12 mouse cellular contexts compared by ENCODE assay signal in the genomic region with DNA sequence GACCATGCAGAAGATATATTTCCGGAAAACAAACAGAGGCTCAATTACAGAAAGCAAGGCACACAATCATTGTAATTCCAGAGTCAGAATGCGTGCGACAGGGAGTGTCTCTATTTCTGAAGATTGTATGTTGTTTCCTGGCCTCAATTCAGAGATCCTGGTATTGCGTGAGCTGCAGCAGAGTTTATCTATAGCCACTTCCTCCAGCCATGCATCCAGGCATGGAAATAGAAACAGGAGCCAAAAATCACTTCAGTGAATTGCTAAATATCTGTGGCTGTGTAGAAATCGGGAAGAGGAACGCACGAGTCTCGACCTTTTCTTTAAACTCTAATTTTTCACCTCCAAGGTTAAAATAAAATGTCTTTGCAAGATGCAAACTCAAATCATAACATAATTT.
"Had no signal": no experiment of that assay in that cellular context is flagged by ENCODE, and none has a peak within 500 bp of the region (broad histone marks: within the 10 kb centered on the region; RNA-seq: fewer than 3 reads in every experiment).

No protein-coding gene starts in this region.

- H3K27me3 ChIP-seq: liver, embryonic 12.5 days; neural tube, embryonic 15.5 days had no signal

- H3K4me3 ChIP-seq: left cerebral cortex, adult 2 months; limb, embryonic 10.5 days; liver, embryonic 12.5 days; myocyte; neural tube, embryonic 15.5 days had no signal

- H3K9me3 ChIP-seq: limb, embryonic 10.5 days; liver, embryonic 12.5 days; neural tube, embryonic 15.5 days had no signal

- H3K36me3 ChIP-seq: limb, embryonic 10.5 days; liver, embryonic 12.5 days; neural tube, embryonic 15.5 days had no signal

- H3K4me1 ChIP-seq: limb, embryonic 10.5 days had no signal

- ATAC-seq: liver, embryonic 12.5 days had no signal

- H3K9ac ChIP-seq: liver, embryonic 12.5 days; neural tube, embryonic 15.5 days had no signal

- DNase-seq: kidney, adult 11 months; kidney, postnatal 14 days; midbrain, embryonic 14.5 days; right cerebral cortex, adult 18-20 months; right cerebral cortex, postnatal 25 days; thymus, postnatal 36 days had no signal

- H3K4me2 ChIP-seq: liver, embryonic 12.5 days; neural tube, embryonic 15.5 days had no signal

- H3K27ac ChIP-seq: left cerebral cortex, adult 2 months; limb, embryonic 10.5 days; liver, embryonic 12.5 days; macrophage; neural tube, embryonic 15.5 days had no signal
